Mouse (Mus musculus) E14TG2a.4 (cell line): ENCODE measurements around the gene Mb.

Experiments used
- H3K27me3 ChIP-seq: 2 replicates; pipeline ENCODE4 v1.6.1; 2014; ENCODE audit warnings: low read length, control low read depth; ENCODE audit not compliant: insufficient read depth
- H3K36me3 ChIP-seq: 2 replicates; pipeline ENCODE4 v1.6.1; 2014; ENCODE audit warnings: low read length, control low read depth; ENCODE audit not compliant: insufficient read depth
- H3K4me1 ChIP-seq: replicated peaks from 2 replicates; pipeline ENCODE4 v1.6.1; 2014; ENCODE audit warnings: low read depth, low read length, control low read depth
- H3K4me3 ChIP-seq: replicated peaks from 2 replicates; pipeline ENCODE4 v1.5.1; 2014; ENCODE audit warnings: mild to moderate bottlenecking, low read length
- H3K9me3 ChIP-seq: 2 replicates; pipeline ENCODE4 v1.6.1; 2014; ENCODE audit warnings: low read length, control low read depth
- CTCF ChIP-seq: conservative IDR thresholded peaks from 2 replicates; pipeline ENCODE4 v1.5.1; 2014; ENCODE audit warnings: low read length
- NANOG ChIP-seq: IDR thresholded peaks from 2 replicates; pipeline ENCODE4 v1.6.1; 2014; ENCODE audit warnings: borderline replicate concordance, low read length, mixed read lengths
- POU5F1 ChIP-seq: IDR thresholded peaks from 2 replicates; pipeline ENCODE4 v1.6.1; 2014; ENCODE audit warnings: low read length, borderline replicate concordance

Gene Mb

DNA sequence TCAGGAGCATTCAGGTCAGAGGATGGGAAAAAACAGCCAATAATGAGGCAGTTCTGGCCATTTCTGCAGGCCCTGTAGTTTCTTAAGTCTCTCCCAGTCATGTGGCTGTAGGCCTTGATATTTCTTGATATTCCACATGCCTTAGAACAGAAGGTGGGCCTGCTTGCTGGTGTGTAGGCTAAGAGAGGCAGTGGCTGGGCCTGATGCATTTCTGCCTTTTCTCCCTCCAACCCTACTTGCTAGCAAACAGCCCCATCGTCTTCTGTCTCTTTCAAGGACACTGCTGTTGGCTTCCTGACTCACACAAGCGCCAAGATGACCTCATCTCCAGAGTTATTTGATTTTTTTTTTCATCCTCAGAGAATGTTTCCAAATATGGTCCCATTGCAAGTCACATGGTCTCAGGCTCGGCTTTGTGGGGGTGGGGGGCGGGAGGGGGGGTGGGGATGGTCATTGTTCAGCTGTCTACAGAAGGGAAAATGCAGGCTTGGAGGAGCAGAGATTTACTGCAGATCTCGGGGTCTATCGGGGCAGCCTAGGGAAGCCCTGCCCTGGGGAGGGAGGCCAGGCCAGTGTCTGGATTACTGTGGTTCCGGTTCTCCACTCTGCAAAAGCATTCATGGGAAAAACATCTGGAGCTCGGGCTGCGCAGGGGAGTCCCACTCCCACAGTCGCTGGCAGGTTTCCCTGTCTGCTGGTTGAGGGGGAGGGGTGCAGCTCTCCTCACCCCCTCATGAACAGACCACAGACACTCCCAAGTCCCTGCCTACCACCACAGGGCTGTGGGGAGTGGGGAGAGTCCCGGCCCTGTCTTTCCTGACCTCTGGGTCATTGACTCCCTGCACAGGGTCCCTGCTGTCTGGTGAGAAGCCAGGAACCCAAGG lies 12.9 kb downstream of the Mb start:
- no peaks in the 10 kb centered on the region for H3K27me3 ChIP-seq
- H3K4me3 ChIP-seq, result peak overlapping the region; percentile 60
- no peak for TF ChIP-seq CTCF
- no peak for TF ChIP-seq POU5F1
- TF ChIP-seq NANOG, result no peak
- H3K9me3 ChIP-seq, result no peaks in the 10 kb centered on the region
- H3K4me1 ChIP-seq, result peaks cover 60% of the 10 kb centered on the region
- no peaks in the 10 kb centered on the region for H3K36me3 ChIP-seq

DNA sequence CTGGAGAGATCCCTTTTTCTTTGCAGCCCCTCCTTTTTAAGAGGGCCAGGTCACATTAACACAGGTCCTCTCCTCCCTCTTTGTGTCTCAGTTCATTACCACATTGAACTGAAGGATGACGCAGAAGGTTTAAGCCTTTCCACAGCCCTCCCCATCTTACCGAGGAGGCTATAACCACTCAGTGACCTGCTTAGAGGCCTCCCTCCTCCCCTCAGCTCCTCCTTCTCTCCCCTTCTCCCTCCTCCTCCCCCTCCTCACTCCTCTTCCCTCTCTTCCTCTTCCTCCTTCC lies 13.5 kb downstream of the Mb start:
- Histone ChIP-seq H3K27me3 (no peaks in the 10 kb centered on the region), H3K36me3 (no peaks in the 10 kb centered on the region), H3K4me3 (peak overlapping the region; percentile 49), H3K4me1 (peaks cover 60% of the 10 kb centered on the region), H3K9me3 (no peaks in the 10 kb centered on the region)
- TF ChIP-seq CTCF (no peak), POU5F1 (no peak), NANOG (no peak)

DNA sequence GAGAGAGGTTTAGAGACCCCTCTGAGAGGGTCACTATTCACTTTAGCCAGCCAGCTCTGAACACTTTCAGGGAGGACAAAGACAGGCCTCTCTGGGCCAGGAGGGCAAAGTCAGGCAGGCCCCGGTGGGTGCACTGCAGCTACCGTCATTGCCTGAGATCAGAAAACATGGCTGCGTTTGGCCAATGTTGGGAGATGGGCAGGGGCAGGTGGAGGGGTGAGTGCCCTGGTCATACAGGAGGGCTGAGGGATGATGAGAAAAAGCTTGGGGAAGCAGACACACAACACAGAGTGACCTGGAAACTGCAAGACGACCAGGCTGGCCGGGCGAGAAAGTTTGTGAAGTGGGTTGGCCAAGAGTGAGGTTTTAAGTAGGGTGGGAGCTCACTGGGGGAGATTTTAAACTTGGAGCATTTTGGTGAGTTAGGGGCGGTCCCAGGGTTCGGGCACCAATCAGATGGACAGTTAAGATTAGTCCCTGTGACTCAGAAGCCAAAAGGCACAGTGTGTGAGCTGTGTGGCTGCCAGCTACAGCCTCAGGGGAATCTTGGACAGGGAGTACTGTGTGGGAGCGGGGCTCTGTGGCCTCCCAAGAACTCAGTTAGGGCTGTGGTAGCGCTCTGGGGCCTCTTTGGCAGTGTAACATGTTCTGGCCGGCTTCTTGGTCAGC lies 14.0 kb downstream of the Mb start:
- TF ChIP-seq POU5F1 (no peak), CTCF (no peak), NANOG (no peak)
- Histone ChIP-seq H3K4me3 (peak overlapping the region; percentile 49), H3K27me3 (no peaks in the 10 kb centered on the region), H3K4me1 (peaks cover 60% of the 10 kb centered on the region), H3K36me3 (no peaks in the 10 kb centered on the region), H3K9me3 (no peaks in the 10 kb centered on the region)

DNA sequence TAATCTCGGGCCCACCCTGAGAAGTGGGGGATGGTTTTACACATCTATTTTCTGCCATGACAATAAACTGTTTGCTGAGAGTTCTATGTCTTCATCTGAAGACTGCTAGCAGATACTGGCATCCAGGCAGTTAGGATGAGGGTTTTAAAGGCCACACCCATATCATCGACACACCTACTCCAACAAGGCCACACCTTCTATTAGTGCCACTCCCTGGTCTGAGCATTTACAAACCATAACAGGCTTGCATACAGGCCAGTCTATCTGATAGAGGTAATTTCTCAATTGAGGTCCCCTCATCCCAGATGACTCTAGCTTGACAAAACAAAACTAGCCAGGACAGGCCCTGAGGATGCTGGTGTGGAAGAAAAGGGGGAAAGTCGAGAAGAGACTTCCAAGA lies 14.8 kb downstream of the Mb start:
- Histone ChIP-seq H3K9me3 (no peaks in the 10 kb centered on the region), H3K27me3 (no peaks in the 10 kb centered on the region), H3K36me3 (no peaks in the 10 kb centered on the region), H3K4me3 (no peak overlapping the region), H3K4me1 (peaks cover 60% of the 10 kb centered on the region)
- TF ChIP-seq NANOG (no peak), POU5F1 (no peak), CTCF (no peak)

DNA sequence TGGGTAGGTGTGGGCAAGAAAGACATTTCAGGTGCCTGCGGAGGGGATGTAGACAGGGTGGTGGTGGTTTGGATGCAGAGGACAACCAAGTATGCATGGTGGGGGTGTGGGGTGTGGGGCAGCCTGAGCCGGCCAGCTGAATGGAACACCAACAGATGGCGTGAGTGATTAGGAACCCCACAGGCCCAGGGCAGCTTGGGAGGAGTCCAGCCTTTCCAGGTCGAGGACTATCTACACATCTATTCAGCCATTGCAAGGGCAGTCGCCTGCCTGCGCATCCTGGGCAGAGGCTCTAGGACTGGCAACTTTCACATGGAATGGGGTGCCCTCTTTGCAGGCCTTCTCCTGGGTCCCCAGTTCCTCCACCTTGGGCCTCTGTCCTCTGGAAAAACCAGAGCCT lies 15.9 kb downstream of the Mb start:
- TF ChIP-seq POU5F1 (no peak), CTCF (no peak), NANOG (no peak)
- Histone ChIP-seq H3K9me3 (no peaks in the 10 kb centered on the region), H3K27me3 (no peaks in the 10 kb centered on the region), H3K36me3 (no peaks in the 10 kb centered on the region), H3K4me3 (0 out of 2 replicates have a peak overlapping the region, but pooled peaks have one; percentile 13), H3K4me1 (peaks cover 54% of the 10 kb centered on the region)

DNA sequence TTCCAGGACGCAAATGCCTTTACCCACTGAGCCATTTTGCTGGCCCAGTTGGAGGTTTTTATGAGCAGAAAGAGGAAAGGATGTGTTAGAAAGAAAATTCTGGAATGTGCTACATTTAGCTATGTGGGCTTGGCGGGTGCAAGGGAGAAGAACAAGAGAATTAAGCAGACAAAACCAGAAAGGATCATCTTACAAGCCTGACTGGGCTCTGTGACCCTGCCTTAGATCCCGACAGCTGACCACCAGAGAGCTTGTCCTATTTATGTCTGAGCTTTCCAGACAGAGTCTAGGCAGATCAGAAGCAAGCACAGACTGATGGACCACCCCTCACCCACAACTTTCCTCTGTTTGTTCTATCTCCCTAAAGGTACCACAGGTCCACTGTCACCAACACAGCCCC lies 19.2 kb downstream of the Mb start:
- no peaks in the 10 kb centered on the region for H3K9me3 ChIP-seq
- H3K4me3 ChIP-seq, result no peak overlapping the region
- no peaks in the 10 kb centered on the region for H3K27me3 ChIP-seq
- TF ChIP-seq POU5F1 (no peak), CTCF (no peak), NANOG (no peak)
- H3K4me1 ChIP-seq, result peaks cover 30% of the 10 kb centered on the region
- H3K36me3 ChIP-seq, result no peaks in the 10 kb centered on the region

DNA sequence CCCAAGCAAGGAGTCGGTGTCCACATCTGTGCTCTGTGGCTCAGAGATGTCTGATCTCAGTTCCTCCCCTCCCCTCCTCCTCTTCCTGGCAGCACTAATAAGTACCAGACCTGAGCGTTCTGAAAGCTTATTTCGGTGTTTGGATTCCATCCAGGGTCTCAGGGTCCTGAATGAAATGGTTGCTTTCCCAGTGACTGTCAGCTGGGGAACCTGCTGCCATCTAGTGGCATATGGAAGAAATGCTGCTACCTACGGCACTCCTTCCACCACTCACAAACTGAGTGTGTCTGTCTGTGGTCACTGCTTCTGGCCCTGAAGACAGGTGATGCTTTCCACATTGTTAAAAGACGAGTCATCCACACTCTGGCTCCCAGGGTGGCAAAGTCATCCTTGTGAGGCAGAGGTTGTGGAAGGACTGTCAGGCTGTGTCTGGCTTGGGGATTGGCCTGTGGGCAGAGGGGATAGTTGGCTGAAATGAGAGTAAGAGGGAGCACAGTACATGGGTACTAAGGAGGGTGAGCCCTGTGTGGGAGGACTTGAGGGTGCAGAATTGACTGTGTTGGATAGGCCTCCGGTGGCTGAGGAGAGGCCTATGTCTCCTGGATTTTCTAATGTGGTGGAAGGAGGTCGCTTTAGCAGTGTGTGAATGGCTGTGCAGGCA lies 21.0 kb downstream of the Mb start:
- H3K36me3 ChIP-seq, result no peaks in the 10 kb centered on the region

DNA sequence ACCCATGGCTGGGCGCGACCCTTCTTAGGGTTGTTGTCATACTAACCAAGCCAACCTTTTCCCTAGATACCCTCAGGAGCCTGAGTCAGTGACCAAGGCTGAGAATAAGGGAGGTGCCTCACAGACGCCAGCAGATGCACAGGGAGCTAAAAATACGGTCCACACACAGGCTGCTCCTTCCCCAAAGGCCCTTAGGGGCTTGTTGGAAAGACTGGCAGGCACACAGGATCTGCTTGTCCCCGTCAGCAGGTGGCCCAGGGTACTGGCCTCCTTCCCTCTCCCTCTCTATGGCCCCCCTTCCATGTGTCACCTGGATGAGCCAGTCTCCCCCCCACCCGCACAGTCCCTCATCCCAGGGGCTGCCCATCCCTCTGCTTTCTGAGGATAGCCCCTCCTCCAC lies 22.8 kb downstream of the Mb start:
- Histone ChIP-seq H3K27me3 (no peaks in the 10 kb centered on the region), H3K4me3 (no peak overlapping the region), H3K9me3 (no peaks in the 10 kb centered on the region), H3K36me3 (no peaks in the 10 kb centered on the region), H3K4me1 (0 out of 2 replicates have a peak, but pooled peaks cover 5% of the 10 kb centered on the region)
- no peak for TF ChIP-seq NANOG

More for the DNA sequence above, 21.0 kb downstream of the Mb start:
- TF ChIP-seq POU5F1 (no peak), CTCF (peak; percentile 96), NANOG (no peak)
- Histone ChIP-seq H3K9me3 (no peaks in the 10 kb centered on the region), H3K27me3 (no peaks in the 10 kb centered on the region), H3K4me1 (peaks cover 12% of the 10 kb centered on the region), H3K4me3 (no peak overlapping the region)
